Mouse (Mus musculus) limb, embryonic 13.5 days (tissue): ENCODE measurements around the gene Ppil2. TPM values are rescaled to one million over a fixed set of nuclear protein-coding genes. Genes with fewer than 3 reads are reported as not detected.

Source experiments
- ATAC-seq: fragments of 200-750 bp; cut with Nextera tagmentation; 2 replicates; pipeline ENCODE4 v1.8.0; 2017; ENCODE audit warnings: low read depth, moderate number of reproducible peaks, moderate TSS enrichment; ENCODE audit not compliant: low FRiP score
- H3K27ac ChIP-seq: fragments of 300-500 bp; sonication (generic); 2 replicates; pipeline ENCODE4 v1.5.1; 2015; ENCODE audit warnings: inconsistent platforms, mild to moderate bottlenecking, moderate library complexity
- H3K27me3 ChIP-seq: fragments of 300-500 bp; sonication (generic); 2 replicates; pipeline ENCODE4 v1.6.1; 2015; ENCODE audit warnings: mild to moderate bottlenecking, inconsistent platforms
- H3K36me3 ChIP-seq: fragments of 300-500 bp; sonication (generic); 2 replicates; pipeline ENCODE4 v1.6.1; 2015; ENCODE audit warnings: inconsistent platforms, mild to moderate bottlenecking, moderate library complexity
- H3K4me1 ChIP-seq: fragments of 300-500 bp; sonication (generic); 2 replicates; pipeline ENCODE4 v1.6.1; 2015; ENCODE audit warnings: inconsistent platforms
- H3K4me2 ChIP-seq: fragments of 300-500 bp; sonication (generic); replicated peaks from 2 replicates; pipeline ENCODE4 v1.6.1; 2015; ENCODE audit warnings: inconsistent platforms, mild to moderate bottlenecking, moderate library complexity
- H3K4me3 ChIP-seq: fragments of 300-500 bp; sonication (generic); 2 replicates; pipeline ENCODE4 v1.5.1; 2015; ENCODE audit warnings: moderate library complexity, mild to moderate bottlenecking, inconsistent platforms
- H3K9ac ChIP-seq: fragments of 300-500 bp; sonication (generic); 2 replicates; pipeline ENCODE4 v1.6.1; 2015; ENCODE audit warnings: mild to moderate bottlenecking, inconsistent platforms
- H3K9me3 ChIP-seq: fragments of 300-500 bp; sonication (generic); 2 replicates; pipeline ENCODE4 v1.6.1; 2016; ENCODE audit warnings: inconsistent platforms
- WGBS: fragments of 180-500 bp; shearing (Covaris S2); methylation state at CpG from one replicate; pipeline ENCODE4 v1.1.7; 2015; 5-methylcytosine and 5-hydroxymethylcytosine counted together
- polyA plus RNA-seq: library from polyadenylated mRNA; unstranded; fragments of >200 nt; fragmentation: Nextera tagmentation; extraction: Ambion mirVana; gene quantifications from 2 replicates; pipeline ENCODE4 v1.2.1, GENCODE M21; 2015

Ppil2 gene
- polyA plus RNA-seq, 1 experiment from 2014 or later, result 150 TPM

- no peak overlapping the region for H3K4me2 ChIP-seq
- ATAC-seq, result no peak
- H3K9ac ChIP-seq, result no peak overlapping the region
- no peaks in the 10 kb centered on the region for H3K27me3 ChIP-seq
- WGBS, result 85% methylated on average over 3 of the region's 3 CpGs
- peaks cover 100% of the 10 kb centered on the region for H3K36me3 ChIP-seq
- H3K9me3 ChIP-seq, result no peaks in the 10 kb centered on the region
- no peaks in the 10 kb centered on the region for H3K4me1 ChIP-seq
- H3K27ac ChIP-seq, result no peak overlapping the region
- H3K4me3 ChIP-seq, result no peak overlapping the region
Observed at GRCm38 (mm10) chr16:17086241-17086640, 24.8 kb downstream of the Ppil2 start.

- Histone ChIP-seq H3K9ac (no peak overlapping the region), H3K4me1 (no peaks in the 10 kb centered on the region), H3K36me3 (peaks cover 98% of the 10 kb centered on the region), H3K4me3 (no peak overlapping the region), H3K9me3 (no peaks in the 10 kb centered on the region), H3K4me2 (no peak overlapping the region), H3K27me3 (no peaks in the 10 kb centered on the region), H3K27ac (no peak overlapping the region)
- WGBS, result 92% methylated on average over 4 of the region's 4 CpGs
- no peak for ATAC-seq
Observed at GRCm38 (mm10) chr16:17085636-17086035, 25.4 kb downstream of the Ppil2 start.

GRCm38 (mm10) chr16:17082121-17082792, 28.8 kb downstream of the Ppil2 start:
- no peaks in the 10 kb centered on the region for H3K27me3 ChIP-seq
- peaks cover 92% of the 10 kb centered on the region for H3K36me3 ChIP-seq
- no peaks in the 10 kb centered on the region for H3K4me1 ChIP-seq
- ATAC-seq, result no peak
- H3K9ac ChIP-seq, result no peak overlapping the region
- no peaks in the 10 kb centered on the region for H3K9me3 ChIP-seq
- no peak overlapping the region for H3K4me2 ChIP-seq
- no peak overlapping the region for H3K4me3 ChIP-seq
- 85% methylated on average over 6 of the region's 6 CpGs for whole genome bisulfite sequencing
- no peak overlapping the region for H3K27ac ChIP-seq

- WGBS, result 69% methylated on average over 7 of the region's 7 CpGs
- no peaks in the 10 kb centered on the region for H3K27me3 ChIP-seq
- no peak overlapping the region for H3K9ac ChIP-seq
- no peaks in the 10 kb centered on the region; the same call in 1 of the 2 replicates for H3K9me3 ChIP-seq
- H3K27ac ChIP-seq, result no peak overlapping the region
- peaks cover 79% of the 10 kb centered on the region for H3K36me3 ChIP-seq
- no peak overlapping the region for H3K4me2 ChIP-seq
- H3K4me3 ChIP-seq, result no peak overlapping the region
- ATAC-seq, result peak; percentile 37; the same call in 1 of the 2 replicates
- H3K4me1 ChIP-seq, result no peaks in the 10 kb centered on the region
Observed at GRCm38 (mm10) chr16:17078101-17078500, 33.0 kb downstream of the Ppil2 start.

GRCm38 (mm10) chr16:17076869-17077268, 34.2 kb downstream of the Ppil2 start:
- no peak overlapping the region for H3K9ac ChIP-seq
- 0 out of 2 replicates have a peak, but pooled peaks cover under 1% of the 10 kb centered on the region for H3K4me1 ChIP-seq
- no peak overlapping the region for H3K27ac ChIP-seq
- no peak overlapping the region for H3K4me2 ChIP-seq
- no peak for ATAC-seq
- no peaks in the 10 kb centered on the region; the same call in 1 of the 2 replicates for H3K9me3 ChIP-seq
- no peak overlapping the region for H3K4me3 ChIP-seq
- H3K27me3 ChIP-seq, result no peaks in the 10 kb centered on the region
- H3K36me3 ChIP-seq, result peaks cover 73% of the 10 kb centered on the region

GRCm38 (mm10) chr16:17076301-17076700, 34.8 kb downstream of the Ppil2 start:
- no peak overlapping the region for H3K4me3 ChIP-seq
- no peak for ATAC-seq
- H3K27ac ChIP-seq, result no peak overlapping the region
- 95% methylated on average over 2 of the region's 2 CpGs for WGBS
- no peak overlapping the region for H3K9ac ChIP-seq
- H3K27me3 ChIP-seq, result no peaks in the 10 kb centered on the region
- H3K36me3 ChIP-seq, result peaks cover 67% of the 10 kb centered on the region
- H3K4me1 ChIP-seq, result peaks cover 4% of the 10 kb centered on the region
- no peaks in the 10 kb centered on the region; the same call in 1 of the 2 replicates for H3K9me3 ChIP-seq
- H3K4me2 ChIP-seq, result no peak overlapping the region

GRCm38 (mm10) chr16:17073000-17073399, 38.1 kb downstream of the Ppil2 start:
- ATAC-seq, result no peak
- Histone ChIP-seq H3K36me3 (peaks cover 42% of the 10 kb centered on the region), H3K4me2 (no peak overlapping the region), H3K27ac (no peak overlapping the region), H3K9ac (no peak overlapping the region), H3K4me3 (no peak overlapping the region), H3K27me3 (no peaks in the 10 kb centered on the region), H3K4me1 (peaks cover 16% of the 10 kb centered on the region), H3K9me3 (no peaks in the 10 kb centered on the region; the same call in 1 of the 2 replicates)
- 90% methylated on average over 7 of the region's 7 CpGs for WGBS

GRCm38 (mm10) chr16:17070716-17071115, 40.3 kb downstream of the Ppil2 start:
- Histone ChIP-seq H3K27ac (no peak overlapping the region), H3K4me3 (peak overlapping the region; percentile 77), H3K9ac (peak overlapping the region; percentile 84), H3K27me3 (no peaks in the 10 kb centered on the region), H3K36me3 (peaks cover 26% of the 10 kb centered on the region), H3K9me3 (no peaks in the 10 kb centered on the region; the same call in 1 of the 2 replicates), H3K4me1 (peaks cover 16% of the 10 kb centered on the region), H3K4me2 (peak overlapping the region; percentile 74)
- ATAC-seq, result no peak
- WGBS, result 52% methylated on average over 6 of the region's 6 CpGs

GRCm38 (mm10) chr16:17069511-17070443, 41.3 kb downstream of the Ppil2 start, which contains the start of gene Ypel1:
Gene Ypel1 (plus strand): TSS chr16:17069696.
- Histone ChIP-seq H3K27ac (peak within 1 kb of the TSS; percentile 80), H3K4me3 (peak within 1 kb of the TSS; percentile 77), H3K27me3 (no peaks in the 10 kb centered on the region), H3K9ac (peak within 1 kb of the TSS; percentile 84), H3K36me3 (peaks cover 17% of the 10 kb centered on the region; the same call in 1 of the 2 replicates), H3K9me3 (no peaks in the 10 kb centered on the region), H3K4me2 (peak within 1 kb of the TSS; percentile 74), H3K4me1 (peaks cover 16% of the 10 kb centered on the region)
- peak; percentile 96 for ATAC-seq
- under 1% methylated on average over 67 of the region's 76 CpGs for WGBS

- H3K9ac ChIP-seq, result no peak overlapping the region
- no peak overlapping the region for H3K4me2 ChIP-seq
- no peak for ATAC-seq
- no peaks in the 10 kb centered on the region for H3K9me3 ChIP-seq
- H3K4me3 ChIP-seq, result no peak overlapping the region
- peaks cover 16% of the 10 kb centered on the region for H3K4me1 ChIP-seq
- H3K27me3 ChIP-seq, result no peaks in the 10 kb centered on the region
- no peak overlapping the region for H3K27ac ChIP-seq
- peaks cover 3% of the 10 kb centered on the region; the same call in 1 of the 2 replicates for H3K36me3 ChIP-seq
- 90% methylated on average over 2 of the region's 2 CpGs for WGBS
Observed at GRCm38 (mm10) chr16:17067552-17067951, 43.5 kb downstream of the Ppil2 start.

GRCm38 (mm10) chr16:17062338-17062737, 48.7 kb downstream of the Ppil2 start:
- H3K27ac ChIP-seq, result no peak overlapping the region
- no peak overlapping the region for H3K4me3 ChIP-seq
- H3K27me3 ChIP-seq, result no peaks in the 10 kb centered on the region
- ATAC-seq, result no peak
- 52% methylated on average over 1 of the region's 1 CpGs for WGBS
- H3K36me3 ChIP-seq, result no peaks in the 10 kb centered on the region
- H3K9me3 ChIP-seq, result no peaks in the 10 kb centered on the region
- H3K9ac ChIP-seq, result no peak overlapping the region
- no peaks in the 10 kb centered on the region for H3K4me1 ChIP-seq
- H3K4me2 ChIP-seq, result no peak overlapping the region

- Histone ChIP-seq H3K36me3 (no peaks in the 10 kb centered on the region), H3K4me2 (no peak overlapping the region), H3K9ac (no peak overlapping the region), H3K9me3 (no peaks in the 10 kb centered on the region), H3K4me1 (no peaks in the 10 kb centered on the region), H3K4me3 (no peak overlapping the region), H3K27ac (no peak overlapping the region), H3K27me3 (no peaks in the 10 kb centered on the region)
- no peak for ATAC-seq
- WGBS, result 75% methylated on average over 3 of the region's 3 CpGs
Observed at GRCm38 (mm10) chr16:17055584-17055983, 55.5 kb downstream of the Ppil2 start.
